Mouse (Mus musculus): ENCODE measurements around the gene Pex11g. TPM values are rescaled to one million over a fixed set of nuclear protein-coding genes. Genes with fewer than 3 reads are reported as not detected.
A peak's percentile ranks its signal among the peaks of the same experiment; 100 is the strongest.

Pex11g gene
- polyA plus RNA-seq, 1 experiment from 2014 or later = 9.5 TPM

DNA sequence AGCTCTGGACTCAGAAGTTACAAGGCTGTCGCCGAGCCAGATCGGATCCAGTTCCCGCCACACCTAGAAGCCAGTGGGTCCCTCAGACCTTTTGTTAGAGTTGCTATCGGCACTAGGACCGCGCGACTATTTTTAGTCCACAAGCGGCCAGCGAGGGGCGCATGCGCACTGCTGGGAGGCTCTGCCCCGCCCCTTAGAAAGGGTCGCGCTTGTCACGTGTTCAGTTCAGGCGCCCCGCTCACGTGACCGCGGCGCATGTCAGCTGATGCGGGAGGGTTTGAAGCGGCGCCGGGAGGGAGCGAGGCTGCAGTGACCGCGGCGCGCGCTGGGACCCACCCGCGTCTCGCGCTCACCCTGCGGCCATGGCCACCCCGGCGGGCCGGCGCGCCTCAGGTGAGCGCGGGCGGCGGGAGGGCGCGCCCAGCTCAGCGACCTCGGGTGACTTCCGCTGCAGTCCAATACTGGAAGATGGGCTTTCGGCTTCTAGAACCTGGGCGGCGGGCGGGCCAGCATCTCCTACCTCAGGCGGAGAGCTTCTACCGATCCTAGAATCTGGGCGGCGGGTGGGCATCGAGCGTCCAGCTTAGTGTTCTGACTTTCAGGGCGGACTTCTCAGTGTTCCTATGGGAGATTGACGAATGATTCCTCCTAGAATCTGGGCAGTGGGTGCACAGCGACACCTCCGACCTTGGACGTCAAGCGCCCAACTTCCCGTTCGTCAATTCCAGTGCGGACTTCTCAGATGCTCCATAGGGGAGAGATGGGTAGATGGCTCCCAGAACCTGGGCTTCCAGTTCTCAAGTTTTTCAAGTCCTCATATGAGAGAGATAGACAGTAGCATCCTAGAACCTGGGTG lies 33.0 kb upstream of the Pex11g start, which contains the start of gene Mcoln1:
Mcoln1 (plus strand) TSS at position 223 of the 856 bp plus-strand sequence.
- Histone ChIP-seq H3K27ac (ENCODE audit: low read length) (peak within 1 kb of the TSS; percentile 96), H3K27me3 (ENCODE audit: control insufficient read depth, insufficient read depth, low read depth, low read length) (no peaks in the 10 kb centered on the region), H3K4me1 (replicated peaks; ENCODE audit: control insufficient read depth, insufficient read depth, low read length) (peaks cover 10% of the 10 kb centered on the region; the same call in 1 of the 2 replicates), H3K4me3 (ENCODE audit: low read length) (peak within 1 kb of the TSS; percentile 81), H3K9ac (ENCODE audit: low read length) (peak within 1 kb of the TSS; percentile 91), H3K4me2 (ENCODE audit: low read depth, low read length) (peak within 1 kb of the TSS; percentile 84), H3K9me3 (ENCODE audit: control insufficient read depth, low read length) (peaks cover 6% of the 10 kb centered on the region), H3K36me3 (ENCODE audit: control insufficient read depth, insufficient read depth, low read length) (peaks cover 18% of the 10 kb centered on the region)
- ATAC-seq (ENCODE audit: low read depth) = peak; percentile 94
- WGBS = under 1% methylated on average over 63 of the region's 70 CpGs

DNA sequence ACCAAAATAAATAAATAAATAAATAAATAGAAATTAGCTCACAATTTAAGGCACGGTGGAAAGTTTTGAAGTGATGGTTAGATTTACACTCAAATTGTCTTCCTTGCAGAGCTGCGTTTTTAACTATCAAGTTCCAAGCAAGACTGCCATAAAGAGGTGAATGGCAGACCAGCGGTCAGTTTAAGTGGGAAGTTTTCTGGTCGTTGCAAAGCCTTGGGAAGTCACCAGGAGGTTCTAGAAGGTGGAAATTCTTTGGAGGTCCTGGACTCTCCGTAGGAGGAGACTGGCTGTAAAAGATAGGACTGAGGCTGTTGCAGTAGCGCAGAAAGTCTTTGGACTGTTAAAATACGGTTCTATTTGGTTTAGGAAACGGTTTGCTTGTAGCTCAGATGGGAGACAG lies 32.3 kb upstream of the Pex11g start:
- Histone ChIP-seq H3K9ac (ENCODE audit: low read length) (peak overlapping the region; percentile 78), H3K27ac (ENCODE audit: low read length) (peak overlapping the region; percentile 96), H3K4me3 (ENCODE audit: low read length) (peak overlapping the region; percentile 81), H3K27me3 (ENCODE audit: control insufficient read depth, insufficient read depth, low read depth, low read length) (no peaks in the 10 kb centered on the region), H3K9me3 (ENCODE audit: control insufficient read depth, low read length) (peaks cover 10% of the 10 kb centered on the region), H3K4me1 (replicated peaks; ENCODE audit: control insufficient read depth, insufficient read depth, low read length) (peaks cover 10% of the 10 kb centered on the region; the same call in 1 of the 2 replicates), H3K4me2 (ENCODE audit: low read depth, low read length) (peak overlapping the region; percentile 73), H3K36me3 (ENCODE audit: control insufficient read depth, insufficient read depth, low read length) (peaks cover 25% of the 10 kb centered on the region)
- no peak; the same call in 1 of the 2 replicates for ATAC-seq (ENCODE audit: low read depth)
- WGBS = 2% methylated on average over 8 of the region's 8 CpGs

DNA sequence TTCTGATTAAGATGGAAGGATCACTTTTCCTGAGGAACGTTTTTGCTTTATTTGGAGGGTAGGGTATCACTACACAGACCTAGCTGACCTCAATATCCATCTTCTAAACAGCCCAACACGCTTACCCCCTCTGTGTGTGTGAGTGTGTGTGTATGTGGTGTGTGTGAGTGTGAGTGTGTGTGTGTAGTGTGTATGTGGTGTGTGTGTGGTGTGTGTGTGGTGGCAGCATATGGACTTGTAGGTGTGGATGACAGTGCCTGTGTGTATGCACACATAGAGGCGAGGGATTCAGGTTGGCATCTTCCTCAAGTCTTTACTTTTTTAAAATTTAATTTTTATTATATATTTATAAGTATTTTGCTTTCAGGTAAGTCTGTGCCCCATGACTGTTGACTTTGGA lies 31.1 kb upstream of the Pex11g start:
- no peak for ATAC-seq (ENCODE audit: low read depth)
- Histone ChIP-seq H3K9ac (ENCODE audit: low read length) (no peak overlapping the region), H3K27ac (ENCODE audit: low read length) (no peak overlapping the region), H3K27me3 (ENCODE audit: control insufficient read depth, insufficient read depth, low read depth, low read length) (no peaks in the 10 kb centered on the region), H3K4me1 (replicated peaks; ENCODE audit: control insufficient read depth, insufficient read depth, low read length) (peaks cover 16% of the 10 kb centered on the region), H3K4me3 (ENCODE audit: low read length) (no peak overlapping the region), H3K36me3 (ENCODE audit: control insufficient read depth, insufficient read depth, low read length) (peaks cover 28% of the 10 kb centered on the region), H3K9me3 (ENCODE audit: control insufficient read depth, low read length) (peaks cover 10% of the 10 kb centered on the region), H3K4me2 (ENCODE audit: low read depth, low read length) (no peak overlapping the region)
- 80% methylated on average over 3 of the region's 3 CpGs for WGBS

DNA sequence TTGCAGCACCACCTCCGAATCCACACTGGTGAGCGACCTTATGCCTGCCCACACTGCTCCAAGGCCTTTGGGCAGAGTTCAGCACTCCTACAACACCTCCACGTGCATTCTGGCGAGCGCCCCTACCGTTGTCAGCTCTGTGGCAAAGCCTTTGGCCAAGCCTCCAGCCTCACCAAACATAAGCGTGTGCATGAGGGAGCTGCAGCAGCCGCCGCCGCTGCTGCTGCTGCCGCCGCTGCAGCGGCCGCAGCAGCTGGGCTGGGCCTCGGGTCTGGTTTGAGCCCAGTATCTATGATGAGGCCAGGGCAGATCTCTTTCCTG lies 28.9 kb upstream of the Pex11g start:
- Histone ChIP-seq H3K4me3 (ENCODE audit: low read length) (no peak overlapping the region), H3K9ac (ENCODE audit: low read length) (no peak overlapping the region), H3K4me2 (ENCODE audit: low read depth, low read length) (no peak overlapping the region), H3K27ac (ENCODE audit: low read length) (no peak overlapping the region), H3K27me3 (ENCODE audit: control insufficient read depth, insufficient read depth, low read depth, low read length) (no peaks in the 10 kb centered on the region), H3K9me3 (ENCODE audit: control insufficient read depth, low read length) (peaks cover 10% of the 10 kb centered on the region), H3K36me3 (ENCODE audit: control insufficient read depth, insufficient read depth, low read length) (peaks cover 28% of the 10 kb centered on the region), H3K4me1 (replicated peaks; ENCODE audit: control insufficient read depth, insufficient read depth, low read length) (peaks cover 10% of the 10 kb centered on the region)
- ATAC-seq (ENCODE audit: low read depth) = no peak
- 90% methylated on average over 15 of the region's 15 CpGs for WGBS

DNA sequence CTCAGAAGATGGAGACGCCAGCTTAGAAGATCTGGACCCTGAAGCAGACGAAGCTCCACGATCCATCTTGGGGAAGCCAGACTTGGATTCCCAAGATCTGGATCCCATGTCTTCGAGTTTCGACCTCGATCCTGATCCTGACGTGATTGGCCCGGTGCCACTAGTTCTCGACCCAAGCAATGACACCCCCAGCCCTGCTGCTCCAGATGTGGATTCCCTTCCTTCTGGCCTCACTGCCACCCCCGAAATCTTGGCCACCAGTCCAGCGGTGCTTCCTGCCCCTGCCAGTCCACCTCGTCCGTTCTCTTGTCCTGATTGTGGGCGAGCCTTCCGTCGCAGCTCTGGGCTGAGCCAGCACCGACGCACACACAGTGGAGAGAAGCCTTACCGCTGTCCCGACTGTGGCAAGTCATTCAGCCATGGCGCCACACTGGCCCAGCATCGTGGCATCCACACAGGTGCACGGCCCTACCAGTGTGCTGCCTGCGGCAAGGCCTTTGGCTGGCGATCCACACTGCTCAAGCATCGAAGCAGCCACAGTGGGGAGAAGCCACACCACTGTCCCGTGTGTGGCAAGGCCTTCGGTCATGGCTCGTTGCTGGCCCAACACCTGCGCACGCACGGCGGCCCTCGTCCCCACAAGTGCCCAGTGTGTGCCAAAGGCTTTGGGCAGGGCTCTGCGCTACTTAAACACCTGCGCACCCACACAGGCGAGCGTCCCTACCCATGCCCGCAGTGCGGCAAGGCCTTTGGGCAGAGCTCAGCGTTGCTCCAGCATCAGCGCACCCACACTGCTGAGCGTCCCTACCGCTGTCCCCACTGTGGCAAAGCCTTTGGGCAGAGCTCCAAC lies 28.3 kb upstream of the Pex11g start:
- Histone ChIP-seq H3K36me3 (ENCODE audit: control insufficient read depth, insufficient read depth, low read length) (peaks cover 28% of the 10 kb centered on the region), H3K4me1 (replicated peaks; ENCODE audit: control insufficient read depth, insufficient read depth, low read length) (peaks cover 10% of the 10 kb centered on the region), H3K27ac (ENCODE audit: low read length) (no peak overlapping the region), H3K27me3 (ENCODE audit: control insufficient read depth, insufficient read depth, low read depth, low read length) (no peaks in the 10 kb centered on the region), H3K9ac (ENCODE audit: low read length) (no peak overlapping the region), H3K4me3 (ENCODE audit: low read length) (no peak overlapping the region), H3K4me2 (ENCODE audit: low read depth, low read length) (no peak overlapping the region), H3K9me3 (ENCODE audit: control insufficient read depth, low read length) (peaks cover 10% of the 10 kb centered on the region)
- WGBS = 93% methylated on average over 44 of the region's 44 CpGs
- no peak for ATAC-seq (ENCODE audit: low read depth)

DNA sequence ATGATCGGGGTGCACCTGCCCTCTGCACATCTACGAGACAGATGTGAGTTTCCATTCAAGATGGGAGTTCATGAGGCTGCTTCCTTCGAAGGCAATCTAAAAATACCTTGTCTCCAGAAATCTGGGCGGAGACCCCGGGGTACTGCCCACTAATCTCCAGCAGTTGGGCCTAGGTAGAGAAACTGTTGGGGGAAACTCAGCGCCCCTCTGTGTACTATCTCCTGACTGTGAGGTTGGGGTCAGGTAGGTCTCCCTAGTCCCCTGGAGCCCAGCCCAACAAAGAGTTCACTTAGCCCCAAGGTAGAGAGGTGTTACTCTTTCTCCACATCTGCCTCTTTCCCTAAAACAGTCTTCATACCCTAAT lies 26.3 kb upstream of the Pex11g start:
- peak; percentile 15; the same call in 1 of the 2 replicates for ATAC-seq (ENCODE audit: low read depth)
- WGBS = 17% methylated on average over 6 of the region's 6 CpGs
- peaks cover 8% of the 10 kb centered on the region for H3K4me1 ChIP-seq (replicated peaks; ENCODE audit: control insufficient read depth, insufficient read depth, low read length)
- H3K27ac ChIP-seq (ENCODE audit: low read length) = peak overlapping the region; percentile 80
- no peaks in the 10 kb centered on the region for H3K27me3 ChIP-seq (ENCODE audit: control insufficient read depth, insufficient read depth, low read depth, low read length)
- H3K36me3 ChIP-seq (ENCODE audit: control insufficient read depth, insufficient read depth, low read length) = peaks cover 28% of the 10 kb centered on the region
- H3K4me3 ChIP-seq (ENCODE audit: low read length) = peak overlapping the region; percentile 80
- H3K9ac ChIP-seq (ENCODE audit: low read length) = peak overlapping the region; percentile 96
- H3K4me2 ChIP-seq (ENCODE audit: low read depth, low read length) = peak overlapping the region; percentile 82
- peaks cover 10% of the 10 kb centered on the region for H3K9me3 ChIP-seq (ENCODE audit: control insufficient read depth, low read length)

DNA sequence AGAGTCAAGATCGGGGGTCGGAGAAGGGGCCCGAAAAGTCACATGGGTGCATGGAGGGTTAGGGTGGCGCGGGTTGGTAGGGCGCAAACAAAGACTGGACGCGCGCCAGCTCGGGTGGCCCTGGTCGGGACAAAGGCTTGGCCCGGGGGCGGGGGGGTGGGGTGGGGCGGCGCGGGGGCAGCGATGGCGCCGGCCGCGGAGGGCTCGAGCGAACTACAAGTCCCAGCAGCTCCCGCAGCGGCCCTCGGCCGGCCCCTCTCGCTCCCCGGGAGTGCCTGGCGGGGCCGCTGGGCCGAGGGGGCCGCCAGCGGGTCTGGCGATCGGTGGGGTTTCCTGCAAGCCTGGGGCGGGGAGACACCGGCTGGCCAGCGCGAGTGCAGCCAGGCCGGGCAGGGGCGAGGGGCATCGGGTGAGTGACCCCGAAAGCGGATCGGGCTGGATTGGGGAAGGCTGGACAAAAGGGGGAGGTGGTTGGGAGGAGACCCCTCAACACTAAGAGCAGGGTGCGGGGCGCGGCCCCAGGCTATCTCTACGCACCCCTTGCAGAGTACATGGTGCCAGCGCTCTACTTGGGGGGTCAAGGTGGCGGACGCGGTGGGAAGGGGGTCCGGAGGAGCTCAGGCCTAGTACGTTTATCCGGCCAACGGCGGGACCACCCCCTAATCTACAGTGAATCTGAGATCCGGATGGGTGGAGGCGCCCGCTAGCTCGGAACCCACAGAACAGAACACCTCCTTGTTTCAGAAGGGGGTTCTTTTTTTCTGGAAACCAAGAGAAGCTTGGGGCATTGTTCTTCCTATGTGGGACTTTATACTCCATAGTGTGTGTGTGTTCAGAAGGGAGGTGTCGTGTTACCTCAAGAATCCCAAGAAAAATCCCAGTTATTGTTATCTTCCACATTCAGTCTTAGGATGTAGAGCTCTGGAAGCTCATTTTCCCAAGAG lies 25.7 kb upstream of the Pex11g start, which contains the start of gene Zfp358:
Zfp358 (plus strand) TSS at position 238 of the 944 bp plus-strand sequence.
- Histone ChIP-seq H3K9ac (ENCODE audit: low read length) (peak within 1 kb of the TSS; percentile 96), H3K36me3 (ENCODE audit: control insufficient read depth, insufficient read depth, low read length) (peaks cover 28% of the 10 kb centered on the region)
- WGBS = under 1% methylated on average over 52 of the region's 64 CpGs

DNA sequence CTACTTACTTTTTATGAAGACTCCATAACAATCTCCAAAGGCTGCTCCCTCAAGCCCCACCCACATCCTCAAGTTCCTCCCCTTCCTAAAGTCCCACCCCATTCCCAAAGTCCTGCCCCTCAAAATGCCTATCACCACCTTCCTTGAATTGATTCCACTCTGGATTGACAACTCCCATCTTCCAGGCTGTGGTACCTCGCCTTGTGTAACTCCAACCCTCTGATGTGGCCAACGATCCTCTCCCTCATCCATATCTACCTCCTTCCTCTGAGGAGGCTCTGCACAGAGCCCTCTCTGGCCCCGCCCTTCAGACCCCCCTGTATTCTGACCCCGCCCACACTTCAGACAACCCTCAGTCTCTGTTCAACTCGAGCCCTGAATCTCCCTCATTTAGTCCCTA lies 17.7 kb upstream of the Pex11g start:
- H3K27ac ChIP-seq (ENCODE audit: low read length) = no peak overlapping the region
- no peak overlapping the region for H3K4me2 ChIP-seq (ENCODE audit: low read depth, low read length)
- H3K4me3 ChIP-seq (ENCODE audit: low read length) = no peak overlapping the region
- H3K9ac ChIP-seq (ENCODE audit: low read length) = no peak overlapping the region
- H3K27me3 ChIP-seq (ENCODE audit: control insufficient read depth, insufficient read depth, low read depth, low read length) = no peaks in the 10 kb centered on the region
- no peaks in the 10 kb centered on the region for H3K4me1 ChIP-seq (replicated peaks; ENCODE audit: control insufficient read depth, insufficient read depth, low read length)
- ATAC-seq (ENCODE audit: low read depth) = no peak
- H3K9me3 ChIP-seq (ENCODE audit: control insufficient read depth, low read length) = no peaks in the 10 kb centered on the region
- 26% methylated on average over 5 of the region's 5 CpGs for WGBS
- no peaks in the 10 kb centered on the region for H3K36me3 ChIP-seq (ENCODE audit: control insufficient read depth, insufficient read depth, low read length)

More for the DNA sequence above, 25.7 kb upstream of the Pex11g start, which contains the start of gene Zfp358:
- peak; percentile 97 for ATAC-seq (ENCODE audit: low read depth)
- Histone ChIP-seq H3K4me3 (ENCODE audit: low read length) (peak within 1 kb of the TSS; percentile 80), H3K27me3 (ENCODE audit: control insufficient read depth, insufficient read depth, low read depth, low read length) (no peaks in the 10 kb centered on the region), H3K4me2 (ENCODE audit: low read depth, low read length) (peak within 1 kb of the TSS; percentile 82), H3K4me1 (replicated peaks; ENCODE audit: control insufficient read depth, insufficient read depth, low read length) (peaks cover 8% of the 10 kb centered on the region), H3K9me3 (ENCODE audit: control insufficient read depth, low read length) (peaks cover 10% of the 10 kb centered on the region), H3K27ac (ENCODE audit: low read length) (peak within 1 kb of the TSS; percentile 80)
